Mouse (Mus musculus) spleen, postnatal 14 days (tissue): ENCODE measurements around the gene 2200002J24Rik.
"Not testable (repeated sequence)": the region's sequence is repeated elsewhere in the genome, so short reads cannot be mapped to it uniquely, and the experiment has no call there.

Experiments
- DNase-seq, 2 experiments: peaks; one replicate each; pipeline ENCODE4 v3.0.0; 2021 to 2022; ENCODE audit warnings: low spot score in 2 of 2

2200002J24Rik gene

GRCm38 (mm10) chr7:30728739-30729395 is 30.1 kb downstream of the 2200002J24Rik start:
- DNase-seq, result peak in 1 of 2 experiments; percentile 12

DNA sequence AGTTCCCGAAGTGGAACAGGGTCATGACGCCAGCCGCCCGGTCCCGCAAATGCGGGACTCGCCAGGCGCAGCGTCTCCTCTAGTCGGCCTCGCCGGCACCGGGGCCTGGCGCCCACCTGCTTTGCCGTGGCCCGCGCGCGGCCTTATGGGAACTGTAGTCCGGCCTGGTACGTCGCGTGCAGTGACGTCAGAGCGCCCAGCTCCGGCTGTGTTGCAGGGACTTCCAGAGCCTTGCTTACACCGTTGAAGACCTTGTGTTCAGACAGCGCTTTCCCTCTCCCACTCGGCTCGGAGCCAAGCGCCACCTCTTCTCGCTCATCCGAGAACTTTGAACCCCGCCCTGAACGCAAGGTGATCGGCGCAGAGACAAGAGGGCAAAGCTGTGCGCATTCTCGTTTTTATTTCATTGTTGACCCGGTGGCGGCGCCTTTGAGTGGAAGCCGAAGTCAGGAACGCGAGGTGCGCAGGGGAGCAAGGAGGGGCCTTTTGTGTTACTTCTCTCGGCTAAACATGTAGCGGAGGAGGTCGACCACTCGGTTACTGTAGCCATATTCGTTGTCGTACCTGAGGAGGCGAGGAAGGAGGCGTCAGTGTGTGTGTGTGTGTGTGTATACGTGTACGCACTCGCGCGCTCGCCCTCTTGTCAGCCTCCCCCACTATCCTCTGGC is 30.8 kb downstream of the 2200002J24Rik start, which contains the start of gene Tmem147:
Gene Tmem147, minus strand, starts transcription at position 145 of the 668 bp plus-strand sequence.
- DNase-seq, result peak; percentile 87 to 95

GRCm38 (mm10) chr7:30730064-30730722 is 31.5 kb downstream of the 2200002J24Rik start:
- not testable (repeated sequence) for DNase-seq

DNA sequence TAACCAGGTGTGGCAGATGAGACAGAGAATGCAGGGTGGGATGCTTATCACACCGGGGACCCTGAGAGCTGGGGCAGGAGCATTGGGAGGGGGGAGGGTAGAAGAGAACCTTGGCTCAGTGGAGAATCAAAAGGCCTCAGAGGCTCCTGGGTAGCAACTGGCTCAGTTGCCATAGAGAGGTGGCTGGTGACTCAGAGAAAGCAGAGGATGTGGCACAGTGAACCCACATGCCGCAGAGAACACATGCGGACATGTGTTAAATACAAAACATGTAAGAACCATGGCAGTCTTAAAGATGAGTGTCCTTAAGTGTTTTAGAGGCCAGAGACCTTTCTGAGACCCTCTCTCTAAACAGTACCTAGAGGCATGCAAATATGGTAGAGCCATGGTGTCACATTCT is 37.5 kb downstream of the 2200002J24Rik start:
- DNase-seq, result no peak

DNA sequence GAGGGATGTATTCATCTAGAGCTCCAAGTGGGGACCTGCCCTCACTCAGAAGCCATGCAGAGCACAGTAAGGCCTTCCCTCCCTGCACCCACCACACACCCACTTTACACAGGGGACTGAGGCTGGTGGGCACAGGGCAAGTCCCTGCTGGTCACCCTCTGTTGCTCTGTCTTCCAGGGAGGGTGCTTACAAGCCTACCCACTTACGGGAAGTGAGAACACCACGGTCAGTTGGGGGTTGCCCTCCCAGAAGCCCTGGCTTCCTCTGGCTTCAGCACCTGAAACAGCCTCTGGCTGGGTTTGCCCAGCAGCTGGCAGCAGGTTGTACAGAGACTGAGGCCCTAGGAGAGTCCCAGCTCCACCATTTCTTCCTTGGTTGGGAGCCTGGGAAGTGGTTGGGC is 43.8 kb downstream of the 2200002J24Rik start:
- peak in 1 of 2 experiments; percentile 17 for DNase-seq

DNA sequence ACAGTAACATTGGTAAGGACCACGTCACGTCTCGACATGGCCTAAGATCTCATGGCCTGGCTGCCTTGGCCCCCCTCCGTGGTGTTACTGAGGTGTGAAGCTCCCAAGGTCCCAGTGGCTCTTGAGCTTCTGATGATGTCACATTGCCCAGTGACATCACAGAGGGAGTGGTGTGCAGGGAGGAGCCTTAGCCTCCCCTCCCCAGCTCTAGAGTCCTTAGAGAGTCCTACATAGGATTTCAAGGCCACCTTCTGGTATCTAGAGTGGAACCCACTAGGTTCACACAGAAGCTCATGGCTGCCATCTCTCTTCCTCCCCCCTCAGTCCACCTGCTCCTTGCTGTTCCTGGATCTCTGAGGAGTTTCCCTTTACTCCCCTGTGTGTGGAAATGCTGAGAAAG is 44.9 kb downstream of the 2200002J24Rik start, which contains the start of gene Gapdhs:
Gene Gapdhs, minus strand, starts transcription at position 65 of the 400 bp plus-strand sequence.
- not testable (repeated sequence) for DNase-seq

GRCm38 (mm10) chr7:30744022-30744598 is 45.4 kb downstream of the 2200002J24Rik start:
- no peak for DNase-seq

- DNase-seq, result no peak
Measured at GRCm38 (mm10) chr7:30747525-30748204, 48.9 kb downstream of the 2200002J24Rik start.
